Mouse (Mus musculus) erythroblast, embryonic 14.5 days (primary cell): ENCODE results near the gene Sema4f. TPM values are rescaled to one million over a fixed set of nuclear protein-coding genes. Genes with fewer than 3 reads are reported as not detected.

ENCODE experiments used
- H3K27me3 ChIP-seq: 2 replicates; pipeline ENCODE4 v1.6.1; 2012; ENCODE audit warnings: inconsistent platforms; ENCODE audit not compliant: control insufficient read depth
- H3K36me3 ChIP-seq: 2 replicates; pipeline ENCODE4 v1.6.1; 2012; ENCODE audit warnings: mild to moderate bottlenecking, inconsistent platforms; ENCODE audit not compliant: control insufficient read depth
- H3K4me1 ChIP-seq: 2 replicates; pipeline ENCODE4 v1.6.1; 2012; ENCODE audit warnings: inconsistent platforms; ENCODE audit not compliant: control insufficient read depth
- H3K4me3 ChIP-seq: replicated peaks from 2 replicates; pipeline ENCODE3; 2012; ENCODE audit warnings: moderate library complexity, mild to moderate bottlenecking, inconsistent platforms
- H3K9me3 ChIP-seq: 2 replicates; pipeline ENCODE4 v1.6.1; 2012; ENCODE audit warnings: low read length, inconsistent platforms, mixed read lengths; ENCODE audit not compliant: control insufficient read depth
- GATA1 ChIP-seq: IDR thresholded peaks from 2 replicates; pipeline ENCODE4 v1.6.1; 2012; ENCODE audit warnings: low read length, inconsistent platforms, mixed read lengths
- TAL1 ChIP-seq: IDR thresholded peaks from 3 replicates; pipeline ENCODE4 v1.6.1; 2012; ENCODE audit warnings: low read length, inconsistent platforms, mixed read lengths
- polyA plus RNA-seq: library from polyadenylated mRNA; stranded (reverse); fragments of >175 nt; gene quantifications from 2 replicates; pipeline ENCODE4 v1.2.3, GENCODE M21; 2012

The Sema4f gene
- polyA plus RNA-seq, 1 experiment = not detected

DNA sequence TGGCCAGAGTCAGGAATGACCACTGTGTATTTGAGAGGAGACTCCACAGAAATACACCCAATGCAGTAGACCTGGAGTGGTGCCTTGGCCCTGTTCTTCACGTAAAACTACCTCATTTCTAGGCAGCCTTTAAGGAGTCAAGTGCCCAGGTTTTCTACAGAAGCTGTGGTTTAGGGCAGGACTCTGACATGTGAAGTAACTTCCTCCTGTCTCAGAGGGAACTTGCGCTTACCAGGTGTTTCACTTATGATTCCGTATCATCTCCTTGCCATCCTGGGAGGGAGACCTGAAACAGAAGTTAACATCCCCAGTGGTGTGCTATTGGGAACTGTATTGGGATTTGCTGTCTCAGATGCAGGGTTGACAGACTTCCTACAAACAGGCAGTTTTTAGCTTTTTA, 1.2 kb upstream of the Sema4f start:
- no peak for TF ChIP-seq TAL1
- no peak for TF ChIP-seq GATA1
- Histone ChIP-seq H3K9me3 (no peaks in the 10 kb centered on the region), H3K4me1 (peaks cover 5% of the 10 kb centered on the region), H3K36me3 (no peaks in the 10 kb centered on the region), H3K4me3 (no peak overlapping the region), H3K27me3 (peaks cover 43% of the 10 kb centered on the region)

- Histone ChIP-seq H3K27me3 (peaks cover 31% of the 10 kb centered on the region), H3K4me3 (no peak overlapping the region)
- TF ChIP-seq GATA1 (no peak), TAL1 (no peak)
Measured at GRCm38 (mm10) chr6:82934616-82935230, 4.8 kb downstream of the Sema4f start.

GRCm38 (mm10) chr6:82927617-82928016, 12.0 kb downstream of the Sema4f start:
- Histone ChIP-seq H3K4me1 (no peaks in the 10 kb centered on the region), H3K4me3 (no peak overlapping the region), H3K27me3 (peaks cover 3% of the 10 kb centered on the region), H3K36me3 (no peaks in the 10 kb centered on the region), H3K9me3 (no peaks in the 10 kb centered on the region)
- TF ChIP-seq GATA1 = no peak
- TF ChIP-seq TAL1 = no peak

More at GRCm38 (mm10) chr6:82934616-82935230, 4.8 kb downstream of the Sema4f start:
- H3K9me3 ChIP-seq = no peaks in the 10 kb centered on the region
- no peaks in the 10 kb centered on the region for H3K36me3 ChIP-seq
- H3K4me1 ChIP-seq = peaks cover 5% of the 10 kb centered on the region

DNA sequence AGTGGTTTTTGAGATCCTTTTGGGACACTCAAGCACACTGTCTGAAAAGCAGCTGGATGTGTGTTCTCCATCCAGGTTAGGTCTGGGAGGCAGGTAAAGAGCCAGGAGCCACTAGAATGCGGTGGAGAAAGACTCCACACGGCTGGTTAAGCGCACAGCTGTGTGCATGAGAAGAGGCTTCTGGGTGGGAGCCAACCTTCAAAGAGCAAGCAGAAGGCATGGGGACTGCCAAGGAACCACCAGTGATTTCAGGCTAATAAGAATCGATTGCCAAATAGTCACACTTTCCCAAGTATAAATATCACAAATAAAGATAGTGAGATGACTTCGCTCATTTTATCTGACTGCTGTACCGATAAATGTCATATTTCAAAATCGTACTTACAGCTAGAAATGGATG, 13.0 kb downstream of the Sema4f start:
- H3K27me3 ChIP-seq = peaks cover 3% of the 10 kb centered on the region; the same call in 1 of the 2 replicates
- no peak overlapping the region for H3K4me3 ChIP-seq
- no peaks in the 10 kb centered on the region for H3K36me3 ChIP-seq
- H3K4me1 ChIP-seq = no peaks in the 10 kb centered on the region
- no peaks in the 10 kb centered on the region for H3K9me3 ChIP-seq
- TF ChIP-seq TAL1 = no peak
- no peak for TF ChIP-seq GATA1

GRCm38 (mm10) chr6:82926106-82926505, 13.5 kb downstream of the Sema4f start:
- Histone ChIP-seq H3K4me3 (no peak overlapping the region), H3K4me1 (no peaks in the 10 kb centered on the region), H3K36me3 (no peaks in the 10 kb centered on the region), H3K27me3 (peaks cover 3% of the 10 kb centered on the region; the same call in 1 of the 2 replicates), H3K9me3 (no peaks in the 10 kb centered on the region)
- no peak for TF ChIP-seq TAL1
- no peak for TF ChIP-seq GATA1

GRCm38 (mm10) chr6:82925005-82925404, 14.6 kb downstream of the Sema4f start:
- Histone ChIP-seq H3K27me3 (no peaks in the 10 kb centered on the region), H3K4me1 (no peaks in the 10 kb centered on the region), H3K9me3 (no peaks in the 10 kb centered on the region), H3K4me3 (no peak overlapping the region), H3K36me3 (no peaks in the 10 kb centered on the region)
- TF ChIP-seq GATA1 = no peak
- no peak for TF ChIP-seq TAL1

DNA sequence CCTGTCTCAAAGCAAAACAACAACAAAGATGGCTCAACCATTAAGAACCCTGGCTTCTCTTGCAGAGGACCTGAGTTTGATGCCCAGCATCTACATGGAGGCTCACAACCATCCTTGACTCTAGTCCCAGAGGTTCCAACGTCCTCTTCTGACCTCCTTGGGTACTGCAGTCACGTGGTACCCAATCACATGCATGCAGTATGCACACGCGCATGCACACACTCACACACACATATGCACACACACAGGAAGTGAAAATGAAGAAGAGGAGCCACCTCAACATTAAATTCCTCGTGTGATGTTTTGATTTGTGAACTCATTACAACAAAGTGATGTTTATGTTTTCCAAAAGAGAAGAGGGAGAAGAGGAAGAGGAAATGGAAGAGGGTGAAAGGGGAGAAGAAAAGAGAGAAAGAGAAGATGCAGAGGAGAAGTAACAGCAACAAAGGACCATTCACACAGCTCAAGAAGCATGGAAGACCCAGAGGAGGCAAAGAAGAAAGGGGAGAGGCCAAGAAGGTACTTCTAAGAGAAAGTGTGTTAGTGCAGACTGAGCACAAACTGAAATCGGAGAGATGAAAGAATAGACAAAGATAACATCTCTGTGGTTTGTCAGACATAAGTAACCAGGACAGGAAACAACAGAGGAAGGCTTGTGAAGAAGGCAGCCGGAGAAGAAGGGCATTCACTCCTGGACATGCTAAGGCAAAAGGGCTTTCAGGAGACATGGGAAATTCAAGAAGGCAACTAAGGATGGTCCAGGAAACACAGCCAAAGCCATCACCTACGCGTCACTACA, 17.9 kb downstream of the Sema4f start:
- Histone ChIP-seq H3K27me3 (no peaks in the 10 kb centered on the region), H3K4me1 (no peaks in the 10 kb centered on the region), H3K9me3 (no peaks in the 10 kb centered on the region), H3K4me3 (no peak overlapping the region), H3K36me3 (no peaks in the 10 kb centered on the region)
- TF ChIP-seq GATA1 (no peak), TAL1 (no peak)

GRCm38 (mm10) chr6:82919520-82919919, 20.0 kb downstream of the Sema4f start:
- no peaks in the 10 kb centered on the region for H3K9me3 ChIP-seq
- no peaks in the 10 kb centered on the region for H3K36me3 ChIP-seq
- no peak for TF ChIP-seq TAL1
- TF ChIP-seq GATA1 = no peak
- no peak overlapping the region for H3K4me3 ChIP-seq
- H3K4me1 ChIP-seq = no peaks in the 10 kb centered on the region
- H3K27me3 ChIP-seq = no peaks in the 10 kb centered on the region

DNA sequence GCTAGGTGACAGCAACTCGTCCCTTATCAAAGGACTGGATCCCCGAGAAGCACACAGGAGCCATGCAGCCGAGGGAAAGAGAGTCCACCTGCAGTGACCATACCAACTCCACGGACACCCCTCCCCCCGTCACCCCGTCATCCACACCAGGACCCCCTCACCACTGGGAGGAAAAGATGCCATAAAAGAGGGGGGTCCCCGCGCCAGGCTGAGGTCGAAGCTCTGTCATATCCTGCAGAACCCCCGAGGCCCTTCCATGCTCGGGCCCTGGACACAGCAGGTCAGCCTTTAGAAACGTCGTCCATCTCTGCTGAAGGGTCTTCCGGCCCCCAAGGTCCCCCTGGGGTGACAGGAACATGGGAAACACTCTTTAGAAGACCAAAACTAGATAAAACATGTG, 21.2 kb downstream of the Sema4f start:
- TF ChIP-seq TAL1 (no peak), GATA1 (no peak)
- H3K27me3 ChIP-seq = no peaks in the 10 kb centered on the region
- H3K9me3 ChIP-seq = no peaks in the 10 kb centered on the region

More for the DNA sequence above, 21.2 kb downstream of the Sema4f start:
- no peak overlapping the region for H3K4me3 ChIP-seq
- no peaks in the 10 kb centered on the region for H3K36me3 ChIP-seq
- H3K4me1 ChIP-seq = peaks cover 2% of the 10 kb centered on the region; the same call in 1 of the 2 replicates
